Mouse (Mus musculus): ENCODE measurements around the gene Stard9. TPM values are rescaled to one million over a fixed set of nuclear protein-coding genes. Genes with fewer than 3 reads are reported as not detected.
A peak's percentile ranks its signal among the peaks of the same experiment; 100 is the strongest.

The Stard9 gene
- polyA plus RNA-seq, 1 experiment from 2014 or later: 2.6 TPM

DNA sequence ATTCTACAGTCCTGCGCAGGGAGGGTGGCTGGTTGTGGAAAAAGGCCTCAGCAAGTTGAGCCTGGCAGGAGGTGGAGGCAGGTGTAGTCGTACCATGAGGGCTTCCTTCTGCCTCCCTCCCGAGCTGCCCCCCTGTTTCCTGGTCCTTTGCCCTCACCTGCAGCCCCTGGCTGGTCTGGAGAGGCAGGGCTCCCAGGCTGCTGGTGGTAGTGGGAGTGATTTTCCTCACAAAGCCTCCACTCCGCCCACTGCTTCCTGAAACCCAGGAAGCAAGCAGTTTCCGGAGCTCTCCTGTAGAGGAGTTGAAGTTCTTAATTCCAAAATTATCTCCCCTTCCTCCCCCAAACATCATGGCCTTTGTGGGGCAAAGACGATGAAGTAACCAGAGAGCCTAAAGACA, 95.3 kb downstream of the Stard9 start:
- Histone ChIP-seq H3K27me3 (replicated peaks; ENCODE audit: control insufficient read depth, insufficient read depth, low read length) (no peaks in the 10 kb centered on the region), H3K9me3 (replicated peaks; ENCODE audit: control insufficient read depth, low read length) (no peaks in the 10 kb centered on the region), H3K4me1 (ENCODE audit: control insufficient read depth, insufficient read depth, low read length) (peaks cover 6% of the 10 kb centered on the region), H3K27ac (ENCODE audit: low read depth, low read length) (no peak overlapping the region), H3K36me3 (ENCODE audit: control insufficient read depth, insufficient read depth, low read length) (peaks cover 92% of the 10 kb centered on the region), H3K4me3 (ENCODE audit: low read depth, low read length) (no peak overlapping the region), H3K9ac (ENCODE audit: low read length) (no peak overlapping the region), H3K4me2 (ENCODE audit: low read length) (no peak overlapping the region)
- no peak for DNase-seq (ENCODE audit: low spot score)
- 91% methylated on average over 6 of the region's 6 CpGs for WGBS
- no peak for ATAC-seq

- DNase-seq (ENCODE audit: low spot score) (no peak), ATAC-seq (no peak)
- H3K4me3 ChIP-seq (ENCODE audit: low read depth, low read length): peak overlapping the region; percentile 93
- H3K4me1 ChIP-seq (ENCODE audit: control insufficient read depth, insufficient read depth, low read length): peaks cover 23% of the 10 kb centered on the region
- peak overlapping the region; percentile 90 for H3K9ac ChIP-seq (ENCODE audit: low read length)
- H3K9me3 ChIP-seq (replicated peaks; ENCODE audit: control insufficient read depth, low read length): no peaks in the 10 kb centered on the region
- H3K27me3 ChIP-seq (replicated peaks; ENCODE audit: control insufficient read depth, insufficient read depth, low read length): no peaks in the 10 kb centered on the region
- WGBS: 10% methylated on average over 23 of the region's 23 CpGs
- H3K36me3 ChIP-seq (ENCODE audit: control insufficient read depth, insufficient read depth, low read length): peaks cover 37% of the 10 kb centered on the region
- H3K4me2 ChIP-seq (ENCODE audit: low read length): peak overlapping the region; percentile 95
- H3K27ac ChIP-seq (ENCODE audit: low read depth, low read length): 0 out of 2 replicates have a peak overlapping the region, but pooled peaks have one; percentile 91
Observed at GRCm38 (mm10) chr2:120729775-120730585, 101.1 kb downstream of the Stard9 start.

GRCm38 (mm10) chr2:120730639-120731166, 101.8 kb downstream of the Stard9 start:
- no peaks in the 10 kb centered on the region for H3K27me3 ChIP-seq (replicated peaks; ENCODE audit: control insufficient read depth, insufficient read depth, low read length)
- peak overlapping the region; percentile 95 for H3K4me2 ChIP-seq (ENCODE audit: low read length)
- H3K36me3 ChIP-seq (ENCODE audit: control insufficient read depth, insufficient read depth, low read length): peaks cover 30% of the 10 kb centered on the region
- peaks cover 23% of the 10 kb centered on the region for H3K4me1 ChIP-seq (ENCODE audit: control insufficient read depth, insufficient read depth, low read length)
- peak overlapping the region; percentile 90 for H3K9ac ChIP-seq (ENCODE audit: low read length)
- ATAC-seq: no peak; the same call in 1 of the 2 replicates
- under 1% methylated on average over 50 of the region's 50 CpGs for WGBS
- no peaks in the 10 kb centered on the region for H3K9me3 ChIP-seq (replicated peaks; ENCODE audit: control insufficient read depth, low read length)
- H3K27ac ChIP-seq (ENCODE audit: low read depth, low read length): peak overlapping the region; percentile 91
- peak; percentile 32 for DNase-seq (ENCODE audit: low spot score)
- peak overlapping the region; percentile 93 for H3K4me3 ChIP-seq (ENCODE audit: low read depth, low read length)

DNA sequence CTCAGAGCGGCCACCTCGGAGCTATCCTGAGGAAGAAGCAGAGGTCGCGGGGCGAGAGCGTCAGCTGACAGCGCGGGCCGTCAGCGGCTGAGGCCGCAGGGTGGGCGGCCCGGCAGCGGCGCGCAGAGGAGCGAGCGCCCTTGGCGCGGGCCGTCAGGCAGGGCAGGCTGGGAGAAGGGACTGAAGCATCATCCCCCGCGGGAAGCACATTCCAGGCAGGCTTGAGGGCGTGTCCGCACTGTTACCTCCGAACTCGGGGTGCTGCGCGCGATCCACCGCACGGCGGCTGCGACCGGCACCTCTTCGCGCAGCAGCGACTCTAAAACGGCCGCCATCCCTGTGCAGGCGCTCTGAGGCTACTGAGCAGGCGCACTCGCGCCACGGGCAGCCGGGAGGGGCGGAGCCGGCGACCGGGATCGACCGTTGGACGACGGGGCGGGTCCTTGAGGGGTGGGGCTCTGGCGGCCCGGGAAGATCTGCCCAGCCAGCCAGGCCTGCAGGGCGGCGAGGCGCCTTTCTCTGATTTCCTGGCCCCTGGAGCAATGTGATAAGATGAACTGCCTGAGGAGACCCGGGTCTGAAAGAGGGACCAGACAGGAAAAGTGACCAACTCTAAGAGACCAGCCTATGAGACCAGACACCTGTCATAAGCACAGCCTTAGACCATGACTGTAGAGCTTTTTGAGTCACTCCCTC, 102.4 kb downstream of the Stard9 start:
- H3K9ac ChIP-seq (ENCODE audit: low read length): peak overlapping the region; percentile 90
- ATAC-seq: peak; percentile 99
- no peaks in the 10 kb centered on the region for H3K9me3 ChIP-seq (replicated peaks; ENCODE audit: control insufficient read depth, low read length)
- peak overlapping the region; percentile 91 for H3K27ac ChIP-seq (ENCODE audit: low read depth, low read length)
- under 1% methylated on average over 59 of the region's 61 CpGs for WGBS
- H3K36me3 ChIP-seq (ENCODE audit: control insufficient read depth, insufficient read depth, low read length): peaks cover 26% of the 10 kb centered on the region
- DNase-seq (ENCODE audit: low spot score): peak; percentile 96
- no peaks in the 10 kb centered on the region for H3K27me3 ChIP-seq (replicated peaks; ENCODE audit: control insufficient read depth, insufficient read depth, low read length)
- H3K4me1 ChIP-seq (ENCODE audit: control insufficient read depth, insufficient read depth, low read length): peaks cover 23% of the 10 kb centered on the region
- H3K4me3 ChIP-seq (ENCODE audit: low read depth, low read length): peak overlapping the region; percentile 93
- peak overlapping the region; percentile 95 for H3K4me2 ChIP-seq (ENCODE audit: low read length)

DNA sequence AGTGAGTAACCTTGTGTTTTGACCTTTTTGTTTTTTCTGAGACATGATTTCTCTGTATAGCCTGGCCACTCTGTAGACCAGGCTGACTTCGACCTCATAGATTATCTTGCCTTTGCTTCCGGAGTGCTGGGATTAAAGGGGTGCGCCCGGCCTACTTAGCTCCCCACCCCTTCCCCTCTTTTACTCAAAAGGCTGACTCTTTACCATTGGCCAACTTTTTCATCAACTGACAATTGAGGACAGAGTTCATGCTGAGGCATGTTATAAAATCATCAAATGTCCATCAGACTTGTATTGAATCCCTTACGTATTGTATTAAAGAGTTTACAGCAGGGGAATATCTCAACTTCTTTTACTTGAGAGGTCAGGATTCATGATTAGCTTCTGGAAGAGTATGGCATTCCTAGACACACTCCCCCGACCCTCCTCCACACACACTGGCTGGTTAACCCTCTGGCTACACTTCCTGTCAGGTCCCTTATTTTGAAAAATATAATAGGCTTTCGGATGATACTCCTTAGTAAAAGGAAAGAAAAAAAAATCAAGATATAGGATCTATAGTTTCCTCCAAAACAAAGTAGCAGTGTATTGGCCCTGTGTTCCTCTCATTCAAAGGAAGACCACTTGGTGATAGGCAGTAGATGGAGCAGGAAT, 103.1 kb downstream of the Stard9 start:
- H3K9me3 ChIP-seq (replicated peaks; ENCODE audit: control insufficient read depth, low read length): no peaks in the 10 kb centered on the region
- peak overlapping the region; percentile 48 for H3K9ac ChIP-seq (ENCODE audit: low read length)
- H3K4me1 ChIP-seq (ENCODE audit: control insufficient read depth, insufficient read depth, low read length): peaks cover 23% of the 10 kb centered on the region
- ATAC-seq: no peak
- H3K4me3 ChIP-seq (ENCODE audit: low read depth, low read length): peak overlapping the region; percentile 93
- peak overlapping the region; percentile 95 for H3K4me2 ChIP-seq (ENCODE audit: low read length)
- peaks cover 19% of the 10 kb centered on the region for H3K36me3 ChIP-seq (ENCODE audit: control insufficient read depth, insufficient read depth, low read length)
- H3K27ac ChIP-seq (ENCODE audit: low read depth, low read length): 0 out of 2 replicates have a peak overlapping the region, but pooled peaks have one; percentile 91
- DNase-seq (ENCODE audit: low spot score): no peak
- WGBS: 31% methylated on average over 7 of the region's 7 CpGs
- H3K27me3 ChIP-seq (replicated peaks; ENCODE audit: control insufficient read depth, insufficient read depth, low read length): no peaks in the 10 kb centered on the region

GRCm38 (mm10) chr2:120745496-120745895, 116.6 kb downstream of the Stard9 start:
- H3K27ac ChIP-seq (ENCODE audit: low read depth, low read length): no peak overlapping the region
- ATAC-seq: no peak
- H3K9me3 ChIP-seq (replicated peaks; ENCODE audit: control insufficient read depth, low read length): no peaks in the 10 kb centered on the region
- no peak overlapping the region for H3K4me2 ChIP-seq (ENCODE audit: low read length)
- no peak overlapping the region for H3K9ac ChIP-seq (ENCODE audit: low read length)
- H3K4me1 ChIP-seq (ENCODE audit: control insufficient read depth, insufficient read depth, low read length): no peaks in the 10 kb centered on the region
- peaks cover 72% of the 10 kb centered on the region for H3K36me3 ChIP-seq (ENCODE audit: control insufficient read depth, insufficient read depth, low read length)
- H3K4me3 ChIP-seq (ENCODE audit: low read depth, low read length): no peak overlapping the region
- WGBS: 97% methylated on average over 1 of the region's 1 CpGs
- no peak for DNase-seq (ENCODE audit: low spot score)
- no peaks in the 10 kb centered on the region for H3K27me3 ChIP-seq (replicated peaks; ENCODE audit: control insufficient read depth, insufficient read depth, low read length)

DNA sequence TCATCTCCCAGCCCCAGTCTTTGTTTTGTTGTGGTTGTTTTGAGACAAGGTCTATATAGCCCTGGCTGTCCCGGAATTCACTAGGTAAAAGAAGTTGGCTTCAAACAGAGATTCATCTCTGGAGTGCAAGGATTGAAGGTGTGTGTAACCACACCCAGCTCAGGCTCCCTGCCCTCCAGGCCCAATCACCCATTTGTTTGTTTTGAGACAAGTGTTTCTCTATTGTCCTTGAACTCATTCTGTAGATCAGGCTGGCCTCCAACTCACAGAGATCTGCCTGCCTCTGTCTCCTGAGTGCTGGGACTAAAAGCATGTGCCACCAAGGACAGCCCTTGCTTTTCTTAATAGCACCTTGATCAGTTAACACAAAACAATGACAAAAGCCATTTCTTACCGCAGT, 119.1 kb downstream of the Stard9 start:
- 97% methylated on average over 2 of the region's 2 CpGs for WGBS
- no peak overlapping the region for H3K4me3 ChIP-seq (ENCODE audit: low read depth, low read length)
- H3K9ac ChIP-seq (ENCODE audit: low read length): no peak overlapping the region
- H3K27me3 ChIP-seq (replicated peaks; ENCODE audit: control insufficient read depth, insufficient read depth, low read length): no peaks in the 10 kb centered on the region
- H3K9me3 ChIP-seq (replicated peaks; ENCODE audit: control insufficient read depth, low read length): no peaks in the 10 kb centered on the region
- no peaks in the 10 kb centered on the region for H3K4me1 ChIP-seq (ENCODE audit: control insufficient read depth, insufficient read depth, low read length)
- DNase-seq (ENCODE audit: low spot score) (no peak), ATAC-seq (no peak)
- no peak overlapping the region for H3K4me2 ChIP-seq (ENCODE audit: low read length)
- H3K36me3 ChIP-seq (ENCODE audit: control insufficient read depth, insufficient read depth, low read length): peaks cover 67% of the 10 kb centered on the region
- H3K27ac ChIP-seq (ENCODE audit: low read depth, low read length): no peak overlapping the region

GRCm38 (mm10) chr2:120761922-120762321, 133.0 kb downstream of the Stard9 start:
- Histone ChIP-seq H3K27ac (ENCODE audit: low read depth, low read length) (no peak overlapping the region), H3K4me1 (ENCODE audit: control insufficient read depth, insufficient read depth, low read length) (no peaks in the 10 kb centered on the region), H3K9me3 (replicated peaks; ENCODE audit: control insufficient read depth, low read length) (no peaks in the 10 kb centered on the region), H3K4me3 (ENCODE audit: low read depth, low read length) (no peak overlapping the region), H3K9ac (ENCODE audit: low read length) (no peak overlapping the region), H3K36me3 (ENCODE audit: control insufficient read depth, insufficient read depth, low read length) (peaks cover 15% of the 10 kb centered on the region), H3K27me3 (replicated peaks; ENCODE audit: control insufficient read depth, insufficient read depth, low read length) (no peaks in the 10 kb centered on the region), H3K4me2 (ENCODE audit: low read length) (no peak overlapping the region)
- DNase-seq (ENCODE audit: low spot score) (no peak), ATAC-seq (no peak)
